Mouse (Mus musculus): ENCODE results near the gene Gtf2f1. TPM values are rescaled to one million over a fixed set of nuclear protein-coding genes. Genes with fewer than 3 reads are reported as not detected.

The Gtf2f1 gene
- total RNA-seq, 2 experiments from 2014 or later: 24.3 to 28.0 TPM

GRCm38 (mm10) chr17:56974708-56975240 is 36.3 kb downstream of the Gtf2f1 start:
- DNase-seq: no peak

- no peak for DNase-seq
These were observed 37.0 kb downstream of the Gtf2f1 start for GRCm38 (mm10) chr17:56973956-56974707.

- DNase-seq: peak; percentile 0
These were observed 41.0 kb downstream of the Gtf2f1 start for GRCm38 (mm10) chr17:56970081-56970480.

DNA sequence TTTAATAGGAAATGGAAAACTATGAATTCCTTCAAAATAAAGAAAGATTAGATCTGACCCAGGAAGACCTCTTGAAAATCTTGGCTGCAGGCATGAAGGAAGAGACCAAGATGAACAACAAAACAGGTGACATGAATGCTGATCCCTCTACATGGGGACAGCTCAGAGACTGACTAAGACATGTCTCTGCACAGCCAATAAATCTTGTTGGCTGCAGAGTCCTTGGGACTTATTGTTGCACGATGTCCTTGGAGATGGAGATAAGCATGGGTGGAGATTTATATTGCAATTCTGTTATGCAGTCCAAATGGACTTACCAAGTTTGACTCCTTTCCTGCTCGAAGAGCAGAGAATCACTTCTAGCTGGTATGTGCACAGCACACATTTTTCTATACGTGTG is 41.8 kb downstream of the Gtf2f1 start:
- no peak for DNase-seq

GRCm38 (mm10) chr17:56963646-56964045 is 47.4 kb downstream of the Gtf2f1 start:
- no peak for DNase-seq

- DNase-seq: no peak
These were observed 48.3 kb downstream of the Gtf2f1 start for GRCm38 (mm10) chr17:56962642-56963405.

DNA sequence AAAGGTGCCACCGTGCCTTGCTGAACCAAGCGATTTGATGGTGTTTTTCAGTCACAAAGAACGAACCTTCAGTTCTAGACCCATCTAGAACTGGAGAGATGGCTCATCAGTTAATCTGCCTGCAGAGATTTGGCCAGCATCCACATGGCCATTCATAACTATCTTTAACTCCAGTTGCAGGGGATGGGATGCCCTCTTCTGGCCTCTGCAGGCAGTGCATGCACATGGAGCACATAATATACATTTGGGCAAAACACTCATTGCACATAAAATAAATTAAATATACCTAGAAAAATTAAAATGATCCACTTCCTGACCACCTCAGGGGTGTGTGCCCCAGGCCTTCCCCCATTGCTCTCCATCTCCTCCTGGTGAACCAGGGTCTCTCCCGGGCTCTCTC is 49.2 kb downstream of the Gtf2f1 start:
- no peak for DNase-seq

GRCm38 (mm10) chr17:56958667-56959066 is 52.4 kb downstream of the Gtf2f1 start:
- no peak for DNase-seq

- no peak for DNase-seq
These were observed 53.2 kb downstream of the Gtf2f1 start for GRCm38 (mm10) chr17:56957763-56958429.

- DNase-seq: no peak
These were observed 56.2 kb downstream of the Gtf2f1 start for GRCm38 (mm10) chr17:56954871-56955270.

Other genes with a start within 250 kb of the Gtf2f1 start
- gene Dus3l, start 246.5 kb downstream of the Gtf2f1 start, total RNA-seq (2021): 10 to 100 TPM; 17.3 to 21.1 TPM
- gene Prr22, start 241.0 kb downstream of the Gtf2f1 start, total RNA-seq (2021): under 1 TPM; 0.19 to 0.20 TPM
- 1 to 10 TPM; 2.6 to 5.5 TPM for gene Rfx2, start 180.3 kb downstream of the Gtf2f1 start, total RNA-seq (2021)
- gene Acsbg2, start 136.8 kb downstream of the Gtf2f1 start, total RNA-seq (2021): not detected
- under 1 TPM in 1 of 2 experiments, not detected in 1; 0.11 TPM for gene 1700061G19Rik, start 135.8 kb downstream of the Gtf2f1 start, total RNA-seq (2021)
- gene Mllt1, start 75.9 kb downstream of the Gtf2f1 start, total RNA-seq (2021): 10 to 100 TPM; 15.5 to 23.1 TPM
- gene Acer1, start 29.2 kb downstream of the Gtf2f1 start, total RNA-seq (2021): not detected
- gene Clpp, start 21.0 kb downstream of the Gtf2f1 start, total RNA-seq (2021): 10 to 100 TPM; 32.7 to 34.9 TPM
- 10 to 100 TPM; 29.5 to 33.5 TPM for gene Alkbh7, start 13.9 kb downstream of the Gtf2f1 start, total RNA-seq (2021)
- gene Pspn, start 11.3 kb downstream of the Gtf2f1 start, total RNA-seq (2021): not detected
- gene Gm17949, start 181 bp upstream of the Gtf2f1 start, total RNA-seq (2021): not detected
- gene Khsrp, start 20.2 kb upstream of the Gtf2f1 start, total RNA-seq (2021): 10 to 100 TPM; 47.0 to 57.4 TPM
- not detected for gene Slc25a41, start 30.4 kb upstream of the Gtf2f1 start, total RNA-seq (2021)
- gene Crb3, start 47.8 kb upstream of the Gtf2f1 start, total RNA-seq (2021): under 1 TPM; 0.54 to 0.81 TPM
- 10 to 100 TPM; 42.1 to 50.9 TPM for gene Slc25a23, start 48.6 kb upstream of the Gtf2f1 start, total RNA-seq (2021)
- under 1 TPM; 0.52 to 0.79 TPM for gene Dennd1c, start 67.2 kb upstream of the Gtf2f1 start, total RNA-seq (2021)
- gene Tubb4a, start 76.5 kb upstream of the Gtf2f1 start, total RNA-seq (2021): 1 to 10 TPM; 4.2 to 4.6 TPM
- gene Tnfsf9, start 94.0 kb upstream of the Gtf2f1 start, total RNA-seq (2021): under 1 TPM; 0.42 to 0.95 TPM
- gene Cd70, start 138.5 kb upstream of the Gtf2f1 start, total RNA-seq (2021): not detected
- under 1 TPM in 1 of 2 experiments, not detected in 1; 0.14 TPM for gene Tnfsf14, start 182.9 kb upstream of the Gtf2f1 start, total RNA-seq (2021)
- 1 to 10 TPM; 1.6 to 3.5 TPM for gene C3, start 216.8 kb upstream of the Gtf2f1 start, total RNA-seq (2021)
- 10 to 100 TPM; 22.0 to 23.8 TPM for gene Gpr108, start 237.2 kb upstream of the Gtf2f1 start, total RNA-seq (2021)
- gene Trip10, start 238.2 kb upstream of the Gtf2f1 start, total RNA-seq (2021): 10 to 100 TPM; 69.1 to 74.4 TPM

All from gastrocnemius, postnatal 10 days (tissue).